Mouse (Mus musculus) spleen, adult 2 months (tissue): ENCODE measurements around the gene Calca.

Source experiments
- CTCF ChIP-seq: fragments of 200-500 bp; IDR thresholded peaks from 2 replicates; pipeline ENCODE4 v1.5.1; 2011; ENCODE audit warnings: mild to moderate bottlenecking, inconsistent platforms; ENCODE audit not compliant: insufficient read depth, insufficient read length, insufficient replicate concordance; ENCODE audit errors: extremely low read depth
- POLR2A ChIP-seq: fragments of 200-500 bp; IDR thresholded peaks from 2 replicates; pipeline ENCODE4 v1.6.1; 2011; ENCODE audit warnings: low read depth, low read length, inconsistent platforms

GRCm38 (mm10) chr7:114625966-114626365 lies 10.2 kb downstream of the Calca start:
- TF ChIP-seq CTCF (no peak), POLR2A (no peak)
